Mouse (Mus musculus) T-helper 2 cell (primary cell): ENCODE measurements around the gene Nav2.

Experiments
- in situ Hi-C: fragments of 300-600 bp; cut with MboI, MseI; formaldehyde crosslinking; loops from one replicate; pipeline ENCODE4 v1.15.1; 2025; ENCODE audit warnings: high pct_unique_total_duplicates

Gene Nav2

GRCm38 (mm10) chr7:49477976-49478349, 569.4 kb downstream of the Nav2 start:
- in situ Hi-C loops: no loop called here

- in situ Hi-C loops: no loop called here
These were observed 570.4 kb downstream of the Nav2 start for GRCm38 (mm10) chr7:49478886-49479285.

GRCm38 (mm10) chr7:49480962-49481361, 572.4 kb downstream of the Nav2 start:
- in situ Hi-C loops: no loop called here

GRCm38 (mm10) chr7:49484036-49484744, 575.7 kb downstream of the Nav2 start:
- in situ Hi-C loops: no loop called here

GRCm38 (mm10) chr7:49485292-49485847, 576.9 kb downstream of the Nav2 start:
- in situ Hi-C loops: no loop called here

- in situ Hi-C loops: no loop called here
These were observed 578.8 kb downstream of the Nav2 start for GRCm38 (mm10) chr7:49487347-49487746.

GRCm38 (mm10) chr7:49488493-49489087, 580.1 kb downstream of the Nav2 start:
- in situ Hi-C loops: no loop called here

- in situ Hi-C loops: no loop called here
These were observed 582.3 kb downstream of the Nav2 start for GRCm38 (mm10) chr7:49490814-49491213.

GRCm38 (mm10) chr7:49492622-49493021, 584.1 kb downstream of the Nav2 start:
- in situ Hi-C loops: no loop called here

- in situ Hi-C loops: no loop called here
These were observed 584.7 kb downstream of the Nav2 start for GRCm38 (mm10) chr7:49493210-49493609.

GRCm38 (mm10) chr7:49494654-49495053, 586.1 kb downstream of the Nav2 start:
- in situ Hi-C loops: no loop called here

- in situ Hi-C loops: no loop called here
These were observed 587.6 kb downstream of the Nav2 start for GRCm38 (mm10) chr7:49496111-49496510.

- in situ Hi-C loops: no loop called here
These were observed 588.4 kb downstream of the Nav2 start for GRCm38 (mm10) chr7:49496766-49497425.

GRCm38 (mm10) chr7:49497426-49497892, 588.9 kb downstream of the Nav2 start:
- in situ Hi-C loops: no loop called here

- in situ Hi-C loops: no loop called here
These were observed 591.1 kb downstream of the Nav2 start for GRCm38 (mm10) chr7:49499598-49499997.

- in situ Hi-C loops: no loop called here
These were observed 592.4 kb downstream of the Nav2 start for GRCm38 (mm10) chr7:49500916-49501315.

- in situ Hi-C loops: no loop called here
These were observed 594.9 kb downstream of the Nav2 start for GRCm38 (mm10) chr7:49503419-49503818.

GRCm38 (mm10) chr7:49503881-49504280, 595.4 kb downstream of the Nav2 start:
- in situ Hi-C loops: no loop called here

GRCm38 (mm10) chr7:49504297-49504696, 595.8 kb downstream of the Nav2 start:
- in situ Hi-C loops: no loop called here

GRCm38 (mm10) chr7:49505024-49505423, 596.5 kb downstream of the Nav2 start:
- in situ Hi-C loops: no loop called here

- in situ Hi-C loops: no loop called here
These were observed 597.7 kb downstream of the Nav2 start for GRCm38 (mm10) chr7:49506085-49506820.
